Comparison of ENCODE assay signal across 10 mouse cellular contexts in genomic region chr3:145408045-145408444, GRCm38 (mm10).
A peak's percentile ranks its signal among the peaks of the same experiment; 100 is the strongest.
DNase-seq lines count a peak whose midpoint lies in the region; ATAC-seq and TF ChIP-seq lines count a peak whose summit lies in the region.
"Had no signal": no experiment of that assay in that cellular context is flagged by ENCODE, and none has a peak within 500 bp of the region (broad histone marks: within the 10 kb centered on the region; RNA-seq: fewer than 3 reads in every experiment).

No protein-coding gene starts in this region.

- WGBS in intestine, postnatal 0 days: 71% methylated on average over 3 of the region's 3 CpGs
- 69% methylated on average over 3 of the region's 3 CpGs for WGBS in intestine, embryonic 16.5 days
- 70% methylated on average over 3 of the region's 3 CpGs for WGBS in forebrain, embryonic 10.5 days

- H3K4me1 ChIP-seq in intestine, postnatal 0 days (replicated peaks; ENCODE audit: control insufficient read depth, insufficient read depth, low read length): no peaks in the 10 kb centered on the region
- no peaks in the 10 kb centered on the region for H3K4me1 ChIP-seq in intestine, embryonic 16.5 days (ENCODE audit: control insufficient read depth, insufficient read depth, low read length)
- no peaks in the 10 kb centered on the region for H3K4me1 ChIP-seq in ES-Bruce4 (ENCODE audit: control insufficient read depth, insufficient read depth, low read length)
- peaks cover under 1% of the 10 kb centered on the region; the same call in 1 of the 2 replicates for H3K4me1 ChIP-seq in forebrain, embryonic 10.5 days
- H3K4me1 ChIP-seq: embryonic facial prominence, embryonic 12.5 days had no signal

- H3K27me3 ChIP-seq in intestine, postnatal 0 days (replicated peaks; ENCODE audit: control insufficient read depth, insufficient read depth, low read length): no peaks in the 10 kb centered on the region
- H3K27me3 ChIP-seq in intestine, embryonic 16.5 days (replicated peaks; ENCODE audit: control insufficient read depth, insufficient read depth, low read length): no peaks in the 10 kb centered on the region
- no peaks in the 10 kb centered on the region for H3K27me3 ChIP-seq in ES-Bruce4 (ENCODE audit: control insufficient read depth, insufficient read depth, low read length, poor library complexity, severe bottlenecking)
- no peaks in the 10 kb centered on the region for H3K27me3 ChIP-seq in forebrain, embryonic 10.5 days (ENCODE audit: poor library complexity, severe bottlenecking)
- H3K27me3 ChIP-seq: embryonic facial prominence, embryonic 12.5 days; limb, embryonic 12.5 days had no signal

- H3K36me3 ChIP-seq in intestine, postnatal 0 days (ENCODE audit: control insufficient read depth, insufficient read depth): no peaks in the 10 kb centered on the region
- H3K36me3 ChIP-seq in intestine, embryonic 16.5 days (ENCODE audit: control insufficient read depth, insufficient read depth, low read length): no peaks in the 10 kb centered on the region
- H3K36me3 ChIP-seq in ES-Bruce4 (ENCODE audit: control insufficient read depth, insufficient read depth, low read length, poor library complexity, severe bottlenecking): no peaks in the 10 kb centered on the region
- H3K36me3 ChIP-seq in forebrain, embryonic 10.5 days (replicated peaks): no peaks in the 10 kb centered on the region
- H3K36me3 ChIP-seq: embryonic facial prominence, embryonic 12.5 days; limb, embryonic 12.5 days had no signal

- ATAC-seq in intestine, postnatal 0 days: no peak
- no peak for ATAC-seq in intestine, embryonic 16.5 days
- no peak for ATAC-seq in inflammation-experienced regulatory T-cells, adult 6 months

- H3K9ac ChIP-seq in intestine, postnatal 0 days (ENCODE audit: low read depth, low read length): no peak overlapping the region
- H3K9ac ChIP-seq in intestine, embryonic 16.5 days (ENCODE audit: low read depth, low read length): no peak overlapping the region
- no peak overlapping the region for H3K9ac ChIP-seq in ES-Bruce4 (ENCODE audit: low read depth, poor library complexity, severe bottlenecking)
- H3K9ac ChIP-seq: embryonic facial prominence, embryonic 12.5 days; limb, embryonic 12.5 days had no signal

- H3K4me3 ChIP-seq in intestine, postnatal 0 days (ENCODE audit: low read depth, low read length): no peak overlapping the region
- no peak overlapping the region for H3K4me3 ChIP-seq in intestine, embryonic 16.5 days (ENCODE audit: low read length)
- no peak overlapping the region for H3K4me3 ChIP-seq in ES-Bruce4 (ENCODE audit: low read depth, low read length)
- H3K4me3 ChIP-seq in forebrain, embryonic 10.5 days: no peak overlapping the region
- H3K4me3 ChIP-seq: embryonic facial prominence, embryonic 12.5 days; limb, embryonic 12.5 days had no signal

- TF ChIP-seq EP300 in ES-Bruce4 (IDR thresholded peaks at IDR 0.05; ENCODE audit: insufficient read depth, low read depth, low read length): no peak

- no peak for TF ChIP-seq POLR2A in ES-Bruce4 (IDR thresholded peaks at IDR 0.05; ENCODE audit: insufficient read depth, low read length)

- peak; percentile 66 for TF ChIP-seq CTCF in intestine, postnatal 0 days (IDR thresholded peaks at IDR 0.05; ENCODE audit: low read depth)
- TF ChIP-seq CTCF in ES-Bruce4 (IDR thresholded peaks at IDR 0.05; ENCODE audit: low read depth, low read length): peak; percentile 65

- peak; percentile 17 to 21 for DNase-seq in adrenal gland, postnatal 36 days
- DNase-seq in lung, postnatal 14 days: peak; percentile 21
- no peak for DNase-seq in forebrain, embryonic 10.5 days (ENCODE audit: extremely low spot score, low spot score)
- no peak for DNase-seq in cerebellum, adult 8-10 months

- H3K27ac ChIP-seq in intestine, postnatal 0 days (ENCODE audit: low read depth, low read length): no peak overlapping the region
- H3K27ac ChIP-seq in intestine, embryonic 16.5 days (ENCODE audit: low read length): no peak overlapping the region
- no peak overlapping the region for H3K27ac ChIP-seq in ES-Bruce4 (ENCODE audit: insufficient read depth, low read length)
- H3K27ac ChIP-seq in forebrain, embryonic 10.5 days: no peak overlapping the region
- H3K27ac ChIP-seq: embryonic facial prominence, embryonic 12.5 days; limb, embryonic 12.5 days had no signal

- no peak overlapping the region for H3K4me2 ChIP-seq in intestine, postnatal 0 days (replicated peaks; ENCODE audit: low read depth)
- no peak overlapping the region for H3K4me2 ChIP-seq in intestine, embryonic 16.5 days (ENCODE audit: low read depth, low read length)
- H3K4me2 ChIP-seq: embryonic facial prominence, embryonic 12.5 days; limb, embryonic 12.5 days had no signal

- no peaks in the 10 kb centered on the region for H3K9me3 ChIP-seq in intestine, postnatal 0 days (ENCODE audit: control insufficient read depth)
- no peaks in the 10 kb centered on the region for H3K9me3 ChIP-seq in intestine, embryonic 16.5 days (ENCODE audit: control insufficient read depth, low read length)
- H3K9me3 ChIP-seq in ES-Bruce4 (replicated peaks; ENCODE audit: control insufficient read depth, insufficient read depth, low read length, poor library complexity, severe bottlenecking): no peaks in the 10 kb centered on the region
- peaks cover 3% of the 10 kb centered on the region; the same call in 1 of the 2 replicates for H3K9me3 ChIP-seq in forebrain, embryonic 10.5 days
- H3K9me3 ChIP-seq: embryonic facial prominence, embryonic 12.5 days; limb, embryonic 12.5 days had no signal

Comparison
In these comparisons a context has a peak if more than half of its experiments do, and no peak if none do; other contexts are left out.
1. DNase-seq: peak in adrenal gland, postnatal 36 days (2 of 2) and lung, postnatal 14 days (single experiment); none in forebrain, embryonic 10.5 days (single experiment) and cerebellum, adult 8-10 months (single experiment).